Mouse (Mus musculus) skeletal muscle tissue, adult 2 months (tissue): ENCODE results near the gene Idh3a.
"Not testable (repeated sequence)": the region's sequence is repeated elsewhere in the genome, so short reads cannot be mapped to it uniquely, and the experiment has no call there.

Source experiments
- DNase-seq: peaks from one replicate; pipeline ENCODE4 v3.0.0-alpha.2; 2012; ENCODE audit warnings: low read depth, low spot score

Idh3a gene

DNA sequence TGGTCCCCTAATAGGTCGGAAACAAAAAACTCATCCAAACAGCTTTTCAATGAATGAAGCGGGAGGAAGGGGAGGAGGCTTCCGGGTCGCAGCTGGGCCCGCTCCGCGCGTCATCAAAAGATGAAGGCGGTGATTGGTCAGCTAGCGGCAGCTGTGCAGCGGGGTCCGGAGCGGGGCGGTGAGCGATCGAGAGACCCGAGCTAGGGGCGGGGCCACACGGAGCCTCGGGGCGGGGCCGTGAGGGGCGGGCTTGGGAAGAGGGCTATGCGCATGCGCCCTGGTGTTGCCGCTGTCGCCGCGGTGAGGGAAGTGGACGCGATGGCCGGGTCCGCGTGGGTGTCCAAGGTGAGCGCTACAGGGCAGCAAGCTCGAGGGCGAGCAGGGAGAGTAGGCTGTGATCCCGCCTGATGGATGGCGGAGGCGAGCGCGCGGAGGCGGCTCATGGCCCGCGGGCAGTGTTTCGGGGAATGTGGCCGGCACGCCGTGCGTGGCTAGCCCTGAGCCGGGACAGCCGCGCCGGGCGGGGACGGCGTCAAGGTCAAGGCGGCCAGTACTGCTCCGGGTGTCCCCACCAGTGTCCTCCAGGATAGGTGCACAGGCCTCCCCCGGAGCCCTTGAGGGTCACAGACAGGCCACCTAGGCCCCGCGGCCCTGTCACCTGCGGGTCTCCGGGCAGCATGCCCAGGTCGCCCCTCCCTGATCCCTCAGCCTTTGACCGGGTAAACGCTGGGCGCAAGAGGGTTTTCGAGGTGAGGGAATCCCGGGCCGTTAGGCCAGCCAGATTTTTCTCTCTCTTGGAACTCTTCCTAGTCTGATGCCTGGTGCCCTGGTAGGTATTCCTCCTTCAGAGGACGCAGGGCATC, at the start of gene Idh3a:
Idh3a (plus strand) TSS at position 136 of the 863 bp plus-strand sequence.
- peak; percentile 96 for DNase-seq

DNA sequence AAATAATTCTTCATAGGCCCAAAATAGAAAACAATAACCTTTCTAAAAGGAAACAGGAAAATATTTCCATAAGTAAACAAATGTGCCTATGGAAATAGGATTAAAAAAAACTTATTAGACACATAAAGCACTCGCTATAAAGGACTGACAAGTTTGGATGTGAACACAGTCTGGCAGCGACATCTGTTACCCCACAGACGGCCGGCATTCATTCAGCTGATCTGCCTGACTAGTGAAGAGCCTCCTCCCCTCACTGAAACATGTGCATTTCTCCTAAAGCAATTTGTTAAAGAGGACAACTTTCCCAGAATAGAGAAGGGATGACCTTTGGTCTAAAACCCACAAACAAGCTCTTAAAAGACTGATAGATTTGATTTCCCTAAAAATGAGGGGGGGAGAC, 49.1 kb upstream of the Idh3a start:
- no peak for DNase-seq

- no peak for DNase-seq
Observed at GRCm38 (mm10) chr9:54537480-54537879, 48.7 kb upstream of the Idh3a start.

DNA sequence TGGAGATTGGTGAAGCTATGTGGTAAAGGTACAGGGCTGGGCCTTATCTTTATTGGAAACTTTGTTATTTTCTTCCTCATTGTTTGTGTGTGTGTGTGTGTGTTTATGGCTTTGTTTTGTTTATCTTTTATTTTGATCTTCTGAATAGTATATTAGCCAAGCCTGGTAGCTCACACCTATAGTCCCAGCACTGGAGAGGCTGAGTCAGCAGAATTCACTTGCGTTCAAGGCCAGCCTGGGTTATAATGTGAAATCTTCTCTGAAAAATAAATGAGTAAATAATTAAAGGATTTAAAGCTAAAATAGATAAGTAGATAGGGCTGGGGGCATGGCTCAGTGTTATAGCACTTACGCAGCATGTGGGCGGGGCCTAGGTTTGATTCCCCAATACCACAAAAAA, 47.9 kb upstream of the Idh3a start:
- no peak for DNase-seq

DNA sequence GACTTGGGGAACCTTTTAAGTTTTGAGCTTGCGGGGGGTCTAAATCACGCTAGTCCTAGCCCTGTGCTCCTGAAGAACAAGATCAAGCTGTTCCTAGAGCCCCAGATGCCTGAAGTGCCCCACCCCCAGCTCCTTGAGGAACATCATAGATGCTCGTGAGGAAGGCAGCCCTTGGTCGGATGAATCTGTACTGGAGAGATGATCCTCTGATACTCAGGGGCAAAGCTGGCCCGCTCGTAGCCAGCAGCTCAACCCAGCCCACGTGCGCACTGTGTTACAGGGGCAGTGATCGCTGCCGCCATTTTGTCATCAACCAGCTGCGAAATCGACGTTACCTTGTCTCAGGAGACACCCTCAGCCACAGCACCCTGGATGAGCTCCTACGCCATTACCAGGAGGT, 47.5 kb upstream of the Idh3a start, which contains the start of gene Sh2d7:
Sh2d7 (plus strand) TSS at position 301 of the 400 bp plus-strand sequence.
- DNase-seq = no peak

GRCm38 (mm10) chr9:54540801-54541200, 45.3 kb upstream of the Idh3a start:
- DNase-seq = no peak

DNA sequence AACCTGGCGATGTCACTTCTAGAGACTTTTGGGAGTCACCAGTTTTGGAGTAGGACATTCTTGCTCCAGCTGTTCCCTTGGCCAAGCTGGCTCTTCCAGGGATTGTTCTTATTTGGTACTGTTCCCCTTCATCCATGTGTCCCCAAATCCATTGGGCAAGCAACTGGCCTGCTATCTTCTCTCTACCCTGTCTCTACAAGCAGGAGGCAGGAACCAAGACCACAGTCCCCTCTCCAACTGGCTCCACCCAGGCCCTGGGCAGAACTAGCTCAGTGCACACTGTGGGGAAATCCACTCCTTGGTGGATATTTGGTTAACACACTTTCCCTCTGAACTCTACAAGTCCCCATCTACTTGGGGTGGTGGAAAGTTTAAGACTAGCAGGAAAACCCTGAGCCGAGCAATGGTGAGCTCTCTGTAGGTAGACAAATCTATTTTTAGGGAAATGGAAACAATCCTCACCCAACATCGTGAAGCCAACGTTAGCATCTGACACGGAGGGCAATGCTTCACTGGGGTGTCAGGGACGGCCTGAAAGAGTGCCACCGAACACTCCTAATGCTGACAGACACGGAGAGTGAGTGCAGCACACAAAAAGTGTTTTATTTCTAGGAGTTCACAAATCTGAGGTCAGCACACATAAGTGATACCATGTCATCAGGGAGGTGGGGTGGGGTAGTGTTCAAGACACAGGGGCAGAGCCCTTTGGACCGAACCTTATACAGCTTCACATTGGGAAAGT, 41.8 kb upstream of the Idh3a start:
- DNase-seq = no peak

GRCm38 (mm10) chr9:54544954-54545315, 41.2 kb upstream of the Idh3a start:
- DNase-seq = no peak

DNA sequence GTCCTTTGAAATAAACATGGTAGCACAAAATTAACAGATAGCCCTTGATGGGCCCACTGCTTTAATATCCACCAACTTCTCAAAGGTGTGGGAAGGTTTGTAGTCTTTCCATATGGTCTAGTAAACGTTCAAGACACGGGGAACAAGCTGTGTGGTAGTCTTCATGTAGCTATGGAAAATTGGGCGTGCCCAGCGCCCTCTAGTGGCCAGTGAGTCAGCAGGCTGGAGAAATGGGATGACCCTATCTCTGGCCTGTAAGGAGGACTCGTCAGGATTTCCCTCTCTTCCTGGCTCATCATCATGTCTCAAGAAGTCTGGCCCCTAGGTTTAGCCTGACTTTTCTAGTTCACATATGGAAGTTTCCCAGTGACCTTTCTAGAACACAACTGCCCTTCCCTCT, 38.6 kb upstream of the Idh3a start:
- peak; percentile 45 for DNase-seq

- DNase-seq = no peak
Observed at GRCm38 (mm10) chr9:54549433-54549832, 36.7 kb upstream of the Idh3a start.

GRCm38 (mm10) chr9:54552409-54552808, 33.7 kb upstream of the Idh3a start:
- DNase-seq = peak; percentile 68

DNA sequence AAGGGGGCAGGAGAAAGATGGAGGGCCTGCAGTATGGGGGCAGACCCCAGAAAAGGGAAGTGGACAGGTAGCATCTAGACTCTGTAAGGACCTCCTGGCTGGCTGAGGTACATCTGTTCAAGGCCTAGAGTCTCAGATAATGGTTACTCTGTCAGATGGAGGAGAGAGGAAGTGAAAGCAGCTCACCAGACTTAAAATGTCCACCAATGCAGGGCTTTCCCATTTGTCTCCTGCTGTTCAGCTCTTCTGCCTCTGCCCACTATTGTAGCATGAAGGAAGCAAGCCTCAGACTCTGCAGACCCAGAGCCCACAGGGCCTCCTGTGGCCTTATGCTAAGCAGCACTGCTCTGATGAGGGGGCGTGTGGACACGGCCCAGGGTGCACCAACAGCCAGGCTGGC, 31.1 kb upstream of the Idh3a start:
- DNase-seq = no peak

DNA sequence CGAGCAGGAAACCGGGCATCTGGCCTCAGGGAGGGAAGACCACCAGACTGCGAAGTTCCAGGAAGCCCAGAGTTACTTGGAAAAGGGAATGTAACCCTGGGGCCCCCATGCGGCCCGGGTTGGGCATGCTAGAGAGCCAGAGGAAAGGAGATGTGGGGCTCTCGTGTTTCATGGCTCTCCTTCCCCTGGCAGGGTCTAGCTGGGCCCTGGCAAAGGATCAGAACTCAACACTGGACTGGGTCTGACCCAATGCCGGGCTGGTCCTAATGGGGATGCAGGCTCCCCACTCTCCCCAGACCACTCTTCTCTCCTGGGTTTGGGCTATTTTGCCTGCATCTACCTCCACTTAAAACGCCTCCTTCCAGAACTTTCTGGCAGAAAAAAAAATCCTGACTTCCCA, 27.4 kb upstream of the Idh3a start:
- peak; percentile 55 for DNase-seq

- peak; percentile 89 for DNase-seq
Observed at GRCm38 (mm10) chr9:54559771-54560471, 26.2 kb upstream of the Idh3a start, which contains the start of gene Cib2. Gene Cib2, minus strand, starts transcription at chr9:54560218.

- DNase-seq = peak; percentile 76
Observed at GRCm38 (mm10) chr9:54560831-54561601, 25.1 kb upstream of the Idh3a start.

- DNase-seq = no peak
Observed at GRCm38 (mm10) chr9:54566958-54567357, 19.2 kb upstream of the Idh3a start.

DNA sequence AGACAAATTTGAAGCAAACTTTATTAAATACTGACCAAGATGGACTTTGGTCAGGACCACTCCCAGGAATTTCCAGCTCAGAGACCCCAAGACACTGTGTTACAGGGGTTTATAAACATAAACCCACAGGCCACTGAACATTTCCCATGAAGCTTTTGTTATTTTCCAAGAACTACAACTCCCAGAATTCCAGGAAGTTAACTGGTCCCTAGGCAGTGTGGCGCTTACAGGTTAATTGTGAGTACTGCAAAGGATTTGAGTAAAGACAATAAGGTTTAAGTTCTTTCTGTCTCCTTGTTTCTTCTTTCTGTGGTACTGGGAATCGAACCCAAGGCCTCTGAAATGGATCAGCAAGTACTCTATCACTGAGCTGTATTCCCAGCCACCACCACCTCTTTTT, 17.4 kb upstream of the Idh3a start:
- no peak for DNase-seq

- DNase-seq = no peak
Observed at GRCm38 (mm10) chr9:54571130-54571839, 14.8 kb upstream of the Idh3a start.

- no peak for DNase-seq
Observed at GRCm38 (mm10) chr9:54583712-54584111, 2.4 kb upstream of the Idh3a start.

DNA sequence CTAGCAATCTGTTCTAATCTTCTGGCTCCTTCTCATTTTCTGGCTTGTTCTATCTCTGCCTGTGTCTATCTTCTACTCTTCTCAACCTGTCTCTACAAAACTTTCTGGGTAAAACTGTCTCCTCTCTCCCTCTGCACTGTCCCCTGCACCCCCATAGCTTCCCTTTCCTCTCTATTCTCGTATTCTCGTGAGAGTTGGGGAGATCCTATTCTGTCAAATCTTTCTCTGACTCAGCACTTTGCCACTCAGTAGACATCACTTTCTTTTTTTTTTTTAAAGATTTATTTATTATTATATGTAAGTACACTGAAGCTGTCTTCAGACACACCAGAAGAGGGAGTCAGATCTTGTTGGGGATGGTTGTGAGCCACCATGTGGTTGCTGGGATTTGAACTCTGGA, 2.0 kb upstream of the Idh3a start:
- DNase-seq = not testable (repeated sequence)

GRCm38 (mm10) chr9:54585839-54586198, 315 bp upstream of the Idh3a start:
- DNase-seq = no peak
